Mouse (Mus musculus) heart, postnatal 0 days (tissue): ENCODE data around the gene Galnt6. TPM values are rescaled to one million over a fixed set of nuclear protein-coding genes. Genes with fewer than 3 reads are reported as not detected.

Source experiments
- ATAC-seq: fragments of 200-750 bp; cut with Nextera tagmentation; 2 replicates; pipeline ENCODE4 v1.8.0; 2017; ENCODE audit warnings: low read depth, moderate number of reproducible peaks, moderate library complexity; ENCODE audit not compliant: insufficient read depth
- DNase-seq: peaks from one replicate; pipeline ENCODE4 v3.0.0-alpha.2; 2016; ENCODE audit warnings: low spot score
- H3K27ac ChIP-seq: fragments of 300-500 bp; sonication (generic); 2 replicates; pipeline ENCODE4 v1.5.1; 2014; ENCODE audit warnings: low read depth, mild to moderate bottlenecking
- H3K27me3 ChIP-seq: fragments of 300-500 bp; sonication (generic); 2 replicates; pipeline ENCODE4 v1.6.1; 2014; ENCODE audit warnings: low read length, mixed read lengths; ENCODE audit not compliant: control insufficient read depth, insufficient read depth
- H3K36me3 ChIP-seq: fragments of 300-500 bp; sonication (generic); replicated peaks from 2 replicates; pipeline ENCODE4 v1.6.1; 2014; ENCODE audit warnings: low read length, mixed read lengths; ENCODE audit not compliant: control insufficient read depth, insufficient read depth
- H3K4me1 ChIP-seq: fragments of 300-500 bp; sonication (generic); 2 replicates; pipeline ENCODE4 v1.6.1; 2014; ENCODE audit warnings: antibody characterized with exemption; ENCODE audit not compliant: control insufficient read depth, insufficient read depth
- H3K4me2 ChIP-seq: fragments of 300-500 bp; sonication (generic); 2 replicates; pipeline ENCODE4 v1.6.1; 2014; ENCODE audit warnings: low read depth, mild to moderate bottlenecking, low read length, moderate library complexity
- H3K4me3 ChIP-seq: fragments of 300-500 bp; sonication (generic); 2 replicates; pipeline ENCODE4 v1.5.1; 2014; ENCODE audit warnings: low read depth, low read length
- H3K9ac ChIP-seq: fragments of 300-500 bp; sonication (generic); replicated peaks from 2 replicates; pipeline ENCODE4 v1.6.1; 2014; ENCODE audit warnings: low read depth, low read length, mixed read lengths
- H3K9me3 ChIP-seq: fragments of 300-500 bp; sonication (generic); replicated peaks from 2 replicates; pipeline ENCODE4 v1.6.1; 2016; ENCODE audit warnings: low read length; ENCODE audit not compliant: control insufficient read depth
- CTCF ChIP-seq: IDR thresholded peaks from 2 replicates; pipeline ENCODE4 v1.5.1; 2016; ENCODE audit warnings: antibody characterized with exemption, control low read depth, low read depth
- EP300 ChIP-seq: IDR thresholded peaks from 2 replicates; pipeline ENCODE4 v1.6.1; 2016; ENCODE audit warnings: antibody characterized with exemption, low read depth
- WGBS: fragments of 180-500 bp; shearing (Covaris S2); extraction: QIAGEN DNeasy Blood & Tissue Kit; methylation state at CpG from one replicate; pipeline ENCODE4 v1.1.7; 2014; 5-methylcytosine and 5-hydroxymethylcytosine counted together
- polyA plus RNA-seq: library from polyadenylated mRNA; unstranded; fragments of >200 nt; fragmentation: Nextera tagmentation; extraction: Ambion mirVana; gene quantifications from 2 replicates; pipeline ENCODE4 v1.2.1, GENCODE M21; 2015
- total RNA-seq: library from RNA; depleted of rRNA; stranded (reverse); fragments of >200 nt; gene quantifications from 2 replicates; pipeline ENCODE4 v1.2.3, GENCODE M21; 2014; ENCODE audit warnings: low replicate concordance

The Galnt6 gene
- total and polyA plus RNA-seq, 2 experiments from 2014 or later, result 0.46 to 0.92 TPM

GRCm38 (mm10) chr15:100699386-100699785, 29.8 kb downstream of the Galnt6 start:
- H3K27ac ChIP-seq, result no peak overlapping the region
- no peak overlapping the region for H3K4me3 ChIP-seq
- H3K4me2 ChIP-seq, result no peak overlapping the region
- 56% methylated on average over 6 of the region's 6 CpGs for WGBS
- H3K36me3 ChIP-seq, result no peaks in the 10 kb centered on the region
- H3K9ac ChIP-seq, result no peak overlapping the region
- no peaks in the 10 kb centered on the region for H3K9me3 ChIP-seq
- ATAC-seq (no peak; the same call in 1 of the 2 replicates), DNase-seq (no peak)
- H3K4me1 ChIP-seq, result no peaks in the 10 kb centered on the region
- TF ChIP-seq CTCF (no peak), EP300 (no peak)
- H3K27me3 ChIP-seq, result peaks cover 12% of the 10 kb centered on the region

- TF ChIP-seq EP300 (no peak), CTCF (no peak)
- H3K9me3 ChIP-seq, result no peaks in the 10 kb centered on the region
- H3K4me1 ChIP-seq, result no peaks in the 10 kb centered on the region
- H3K36me3 ChIP-seq, result no peaks in the 10 kb centered on the region
- H3K4me3 ChIP-seq, result no peak overlapping the region
- DNase-seq (no peak), ATAC-seq (no peak)
- 71% methylated on average over 10 of the region's 10 CpGs for WGBS
- H3K27me3 ChIP-seq, result no peaks in the 10 kb centered on the region
- H3K4me2 ChIP-seq, result no peak overlapping the region
- H3K27ac ChIP-seq, result no peak overlapping the region
- no peak overlapping the region for H3K9ac ChIP-seq
Observed at GRCm38 (mm10) chr15:100698078-100698477, 31.1 kb downstream of the Galnt6 start.

GRCm38 (mm10) chr15:100694406-100694805, 34.8 kb downstream of the Galnt6 start:
- Histone ChIP-seq H3K9ac (no peak overlapping the region), H3K27ac (no peak overlapping the region), H3K27me3 (no peaks in the 10 kb centered on the region), H3K4me1 (no peaks in the 10 kb centered on the region; the same call in 1 of the 2 replicates), H3K9me3 (peaks cover 11% of the 10 kb centered on the region; the same call in 1 of the 2 replicates), H3K4me3 (no peak overlapping the region), H3K4me2 (no peak overlapping the region), H3K36me3 (no peaks in the 10 kb centered on the region)
- TF ChIP-seq EP300, result no peak
- TF ChIP-seq CTCF, result no peak
- 90% methylated on average over 9 of the region's 9 CpGs for WGBS
- ATAC-seq, result no peak
- DNase-seq, result no peak

- Histone ChIP-seq H3K4me2 (no peak overlapping the region), H3K27ac (no peak overlapping the region), H3K4me3 (no peak overlapping the region), H3K9ac (no peak overlapping the region), H3K27me3 (no peaks in the 10 kb centered on the region), H3K36me3 (no peaks in the 10 kb centered on the region), H3K9me3 (peaks cover 11% of the 10 kb centered on the region; the same call in 1 of the 2 replicates), H3K4me1 (no peaks in the 10 kb centered on the region; the same call in 1 of the 2 replicates)
- whole genome bisulfite sequencing, result 23% methylated on average over 3 of the region's 3 CpGs
- TF ChIP-seq EP300 (no peak), CTCF (no peak)
- no peak for ATAC-seq
- no peak for DNase-seq
Observed at GRCm38 (mm10) chr15:100691990-100692389, 37.2 kb downstream of the Galnt6 start.

- H3K4me2 ChIP-seq, result peak within 1 kb of the TSS; percentile 11; the same call in 1 of the 2 replicates
- H3K4me1 ChIP-seq, result no peaks in the 10 kb centered on the region; the same call in 1 of the 2 replicates
- WGBS, result 58% methylated on average over 8 of the region's 8 CpGs
- H3K9ac ChIP-seq, result no peak within 1 kb of the TSS
- TF ChIP-seq EP300, result no peak
- TF ChIP-seq CTCF, result no peak
- no peaks in the 10 kb centered on the region for H3K27me3 ChIP-seq
- DNase-seq (no peak), ATAC-seq (no peak)
- H3K27ac ChIP-seq, result no peak within 1 kb of the TSS
- H3K36me3 ChIP-seq, result no peaks in the 10 kb centered on the region
- H3K9me3 ChIP-seq, result peaks cover 11% of the 10 kb centered on the region; the same call in 1 of the 2 replicates
- H3K4me3 ChIP-seq, result no peak within 1 kb of the TSS
Observed at GRCm38 (mm10) chr15:100687430-100687971, 41.7 kb downstream of the Galnt6 start, which contains the start of gene Cela1. TSS of gene Cela1 (minus strand) at chr15:100687921.

- no peak overlapping the region for H3K9ac ChIP-seq
- no peaks in the 10 kb centered on the region for H3K27me3 ChIP-seq
- peak overlapping the region; percentile 11; the same call in 1 of the 2 replicates for H3K4me2 ChIP-seq
- WGBS, result 22% methylated on average over 12 of the region's 12 CpGs
- H3K27ac ChIP-seq, result no peak overlapping the region
- no peak overlapping the region for H3K4me3 ChIP-seq
- peaks cover 11% of the 10 kb centered on the region; the same call in 1 of the 2 replicates for H3K9me3 ChIP-seq
- no peaks in the 10 kb centered on the region for H3K36me3 ChIP-seq
- TF ChIP-seq EP300 (no peak), CTCF (no peak)
- DNase-seq (no peak), ATAC-seq (peak; percentile 59)
- no peaks in the 10 kb centered on the region; the same call in 1 of the 2 replicates for H3K4me1 ChIP-seq
Observed at GRCm38 (mm10) chr15:100686989-100687388, 42.2 kb downstream of the Galnt6 start.
